Mouse (Mus musculus): ENCODE results near the gene Rassf1. TPM values are rescaled to one million over a fixed set of nuclear protein-coding genes. Genes with fewer than 3 reads are reported as not detected.

Gene Rassf1
- 17.7 and 18.5 TPM in 2 replicates for total RNA-seq (2012; rRNA removed)
- 15.3 and 15.9 TPM in 2 replicates for total RNA-seq (2014; rRNA removed)
- polyA plus RNA-seq (2012; ENCODE audit: insufficient read length, low read depth), result 11.6 and 12.2 TPM in 2 replicates

DNA sequence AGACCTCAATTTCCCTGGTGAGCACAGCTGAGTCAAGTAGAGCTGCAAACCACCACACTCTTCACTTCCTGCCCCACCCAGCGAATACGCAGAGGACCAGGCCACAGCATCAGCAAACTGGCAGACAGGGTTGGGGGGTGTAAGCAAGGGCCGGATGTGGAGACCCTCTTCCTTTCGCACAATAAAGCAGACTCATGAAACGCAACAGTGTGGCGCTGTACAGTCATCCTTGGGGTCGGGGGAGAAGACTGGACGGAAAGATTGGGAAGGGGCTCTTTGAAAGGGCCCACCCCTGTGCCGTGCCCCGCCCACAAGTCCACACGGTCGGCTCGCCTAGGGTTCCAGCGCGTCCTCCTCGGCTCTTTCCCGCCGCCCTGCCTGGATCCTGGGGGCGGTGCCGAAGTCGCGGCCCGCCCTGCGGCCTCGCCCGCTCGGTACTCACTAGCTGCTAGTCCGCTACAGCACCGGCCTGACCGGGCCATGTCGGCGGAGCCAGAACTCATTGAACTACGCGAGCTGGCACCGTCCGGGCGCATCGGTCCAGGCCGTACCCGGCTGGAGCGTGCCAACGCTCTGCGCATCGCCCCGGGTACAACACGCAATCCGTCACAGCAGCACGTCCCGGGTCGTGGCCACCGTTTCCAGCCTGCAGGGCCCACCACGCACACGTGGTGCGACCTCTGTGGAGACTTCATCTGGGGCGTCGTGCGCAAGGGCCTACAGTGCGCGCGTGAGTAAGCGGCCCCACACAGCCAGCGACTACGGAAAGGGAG is at the start of gene Rassf1:
TSS of gene Rassf1 (plus strand) at position 439 of the 773 bp plus-strand sequence.
- no peaks in the 10 kb centered on the region for H3K27me3 ChIP-seq (replicated peaks)
- TF ChIP-seq MEF2A (IDR thresholded peaks at IDR 0.05; ENCODE audit: borderline replicate concordance, low read depth, low read length), result no peak
- H3K9me3 ChIP-seq (replicated peaks; ENCODE audit: low read length), result no peaks in the 10 kb centered on the region
- H3K27ac ChIP-seq (ENCODE audit: insufficient read depth, low read depth), result no peak within 1 kb of the TSS
- in situ Hi-C loops (cut with MboI; ENCODE audit: low pct_ligation_motif_present, low pct_unique_long_range_greater_than_20kb, low sequenced_read_pairs), result no loop called here
- no peak within 1 kb of the TSS for H3K9ac ChIP-seq (ENCODE audit: insufficient read depth, low read depth)
- no peak within 1 kb of the TSS for H3K4me3 ChIP-seq (replicated peaks in 1 of 3; ENCODE audit: low read depth in 2 of 3, low read length in 2 of 3, poor library complexity in 1 of 3)
- peaks cover 5 to 43% of the 10 kb centered on the region in 2 experiments for H3K4me1 ChIP-seq (ENCODE audit: control insufficient read depth in 1 of 2, insufficient read depth in 2 of 2)
- peaks cover 5 to 15% of the 10 kb centered on the region in 2 experiments for H3K36me3 ChIP-seq (replicated peaks in 1 of 2; ENCODE audit: control insufficient read depth in 1 of 2, insufficient read depth in 1 of 2, low read length in 1 of 2)
- dilution Hi-C loops (cut with MboI; ENCODE audit: extremely low pct_ligation_motif_present, extremely low pct_unique_long_range_greater_than_20kb, low sequenced_read_pairs), result no loop called here
- peaks cover 14% of the 10 kb centered on the region for H3K79me2 ChIP-seq (replicated peaks; ENCODE audit: control insufficient read depth, extremely low read depth, insufficient read depth, poor library complexity, severe bottlenecking)
- DNase-seq (ENCODE audit: extremely low read depth), result no peak
- no peak within 1 kb of the TSS for H3K4me2 ChIP-seq (ENCODE audit: insufficient read depth, low read depth, poor library complexity, severe bottlenecking)

DNA sequence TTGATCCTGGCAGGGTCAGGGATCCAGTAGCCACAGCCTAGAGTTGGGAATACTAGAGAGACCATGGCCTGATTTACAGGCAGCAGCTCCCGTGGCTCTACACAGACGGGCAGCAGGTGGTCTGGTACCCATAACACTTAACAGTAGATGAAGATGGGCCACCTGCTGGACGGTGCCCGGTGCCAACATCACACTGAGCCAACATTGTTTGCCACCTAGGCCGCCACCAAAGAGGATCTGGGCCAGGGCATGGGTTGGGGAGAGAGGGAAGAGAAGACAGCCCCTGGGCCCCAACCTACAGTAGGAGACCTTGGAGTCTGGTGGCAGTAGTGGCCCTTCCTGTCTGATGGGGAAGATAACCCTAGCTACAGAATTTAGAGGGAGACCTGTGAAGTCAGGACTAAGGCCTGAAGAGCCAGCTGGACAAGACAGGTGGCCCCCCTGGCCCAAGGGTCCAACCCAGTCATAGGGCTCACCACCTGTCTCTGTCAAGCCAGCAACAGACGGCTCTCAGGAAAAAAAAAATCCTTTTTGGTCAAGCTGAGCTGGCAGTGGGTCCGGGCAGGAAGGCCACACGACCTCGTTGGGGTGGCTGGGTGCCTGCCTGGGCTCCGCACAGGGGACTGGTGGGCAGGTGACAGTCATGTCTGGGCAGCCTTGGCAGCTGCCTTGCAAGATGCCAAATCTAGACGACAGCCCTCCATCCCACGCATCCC is 49.1 kb upstream of the Rassf1 start:
- Histone ChIP-seq H3K36me3 (replicated peaks in 1 of 2; ENCODE audit: control insufficient read depth in 1 of 2, insufficient read depth in 1 of 2, low read length in 1 of 2) (no peaks in the 10 kb centered on the region), H3K4me1 (ENCODE audit: control insufficient read depth in 1 of 2, insufficient read depth in 2 of 2) (no peaks in the 10 kb centered on the region), H3K9ac (ENCODE audit: insufficient read depth, low read depth) (no peak overlapping the region), H3K4me3 (replicated peaks in 1 of 3; ENCODE audit: low read depth in 2 of 3, low read length in 2 of 3, poor library complexity in 1 of 3) (no peak overlapping the region), H3K4me2 (ENCODE audit: insufficient read depth, low read depth, poor library complexity, severe bottlenecking) (no peak overlapping the region), H3K9me3 (replicated peaks; ENCODE audit: low read length) (no peaks in the 10 kb centered on the region), H3K79me2 (replicated peaks; ENCODE audit: control insufficient read depth, extremely low read depth, insufficient read depth, poor library complexity, severe bottlenecking) (no peaks in the 10 kb centered on the region), H3K27me3 (replicated peaks) (peaks cover 96% of the 10 kb centered on the region), H3K27ac (ENCODE audit: insufficient read depth, low read depth) (no peak overlapping the region)
- in situ Hi-C loops (cut with MboI; ENCODE audit: low pct_ligation_motif_present, low pct_unique_long_range_greater_than_20kb, low sequenced_read_pairs), result no loop called here
- dilution Hi-C loops (cut with MboI; ENCODE audit: extremely low pct_ligation_motif_present, extremely low pct_unique_long_range_greater_than_20kb, low sequenced_read_pairs), result no loop called here
- no peak for DNase-seq (ENCODE audit: extremely low read depth)
- TF ChIP-seq TCF12 (IDR thresholded peaks at IDR 0.05; ENCODE audit: low read depth, low read length) (no peak), ZNF384 (IDR thresholded peaks at IDR 0.05; ENCODE audit: low read depth, low read length) (no peak), UBTF (IDR thresholded peaks at IDR 0.05; ENCODE audit: low read depth, low read length) (no peak), POLR2A (IDR thresholded peaks at IDR 0.05; ENCODE audit: low read depth, low read length) (no peak), RAD21 (IDR thresholded peaks at IDR 0.05; ENCODE audit: low read depth, low read length) (no peak), MAFK (IDR thresholded peaks at IDR 0.05; ENCODE audit: insufficient replicate concordance, low read length) (no peak), ZC3H11A (IDR thresholded peaks at IDR 0.05; ENCODE audit: low read depth, low read length) (no peak), RCOR1 (conservative IDR thresholded peaks at IDR 0.05; ENCODE audit: low read depth, low read length) (no peak), E2F4 (IDR thresholded peaks at IDR 0.05; ENCODE audit: insufficient replicate concordance, low read depth, low read length) (no peak), JUN (IDR thresholded peaks at IDR 0.05; ENCODE audit: insufficient read depth, low read depth, low read length) (no peak), BHLHE40 (IDR thresholded peaks at IDR 0.05; ENCODE audit: low read depth, low read length) (no peak), IRF4 (IDR thresholded peaks at IDR 0.05; ENCODE audit: low read depth, low read length) (no peak), PAX5 (IDR thresholded peaks at IDR 0.05; ENCODE audit: low read length) (no peak), MXI1 (IDR thresholded peaks at IDR 0.05; ENCODE audit: low read depth, low read length) (no peak), NRF1 (IDR thresholded peaks at IDR 0.05; ENCODE audit: low read depth, low read length) (no peak), SIN3A (IDR thresholded peaks at IDR 0.05; ENCODE audit: low read length) (no peak), MAX (IDR thresholded peaks at IDR 0.05; ENCODE audit: low read length) (no peak), HCFC1 (IDR thresholded peaks at IDR 0.05; ENCODE audit: low read depth, low read length) (no peak), USF2 (conservative IDR thresholded peaks at IDR 0.05; ENCODE audit: low read depth, low read length) (no peak), ZKSCAN1 (IDR thresholded peaks at IDR 0.05; ENCODE audit: borderline replicate concordance, low read depth, low read length) (no peak)
